Mouse (Mus musculus): ENCODE results near the gene Hbb-bh1. TPM values are rescaled to one million over a fixed set of nuclear protein-coding genes. Genes with fewer than 3 reads are reported as not detected.
"Not testable (repeated sequence)": the region's sequence is repeated elsewhere in the genome, so short reads cannot be mapped to it uniquely, and the experiment has no call there.

The Hbb-bh1 gene
- total RNA-seq, 2 experiments from 2014 or later, result not detected

- not testable (repeated sequence) for DNase-seq (ENCODE audit: low spot score in 2 of 2)
These were observed 29.8 kb downstream of the Hbb-bh1 start for GRCm38 (mm10) chr7:103813152-103813551.

DNA sequence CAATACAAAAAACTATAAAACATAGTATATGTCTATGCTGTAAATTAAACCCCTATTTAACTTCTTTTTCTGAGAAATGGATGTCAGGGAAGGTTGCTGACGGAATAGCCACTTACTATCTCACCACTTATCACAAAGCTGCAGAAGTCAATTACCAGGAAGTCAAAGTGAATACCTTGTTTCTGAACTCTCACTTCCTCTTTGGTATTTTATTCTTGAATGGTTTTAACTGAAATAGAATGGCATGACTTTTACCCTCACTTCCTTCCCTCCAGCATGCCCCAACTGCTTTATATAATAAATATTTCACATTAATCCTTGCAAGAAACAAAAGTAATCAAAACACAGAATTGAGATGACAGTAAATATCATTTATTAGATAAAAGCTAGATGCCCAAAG lies 30.8 kb downstream of the Hbb-bh1 start:
- DNase-seq (ENCODE audit: low spot score in 2 of 2), result no peak

- no peak for DNase-seq (ENCODE audit: low spot score in 2 of 2)
These were observed 31.6 kb downstream of the Hbb-bh1 start for GRCm38 (mm10) chr7:103811223-103811845.

DNA sequence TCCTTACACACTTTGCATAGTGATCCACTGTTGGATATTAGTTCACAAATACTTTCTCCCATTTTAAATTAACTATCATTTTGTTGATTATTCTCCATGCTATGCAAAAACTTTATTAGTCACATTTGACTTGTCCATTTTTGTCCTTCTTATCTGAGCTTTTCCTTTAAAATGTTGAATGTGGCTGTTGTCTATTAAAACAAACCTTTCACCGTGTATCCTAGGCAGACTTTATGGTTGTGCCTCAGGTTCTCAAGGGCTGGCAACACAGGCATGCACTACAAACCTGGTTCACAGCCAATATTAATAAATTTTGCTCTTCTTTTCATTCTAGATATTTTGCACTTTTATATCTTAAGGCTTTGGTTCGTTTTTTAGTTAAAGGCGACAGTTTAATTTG lies 32.2 kb downstream of the Hbb-bh1 start:
- DNase-seq (ENCODE audit: low spot score in 2 of 2), result no peak

- no peak for DNase-seq (ENCODE audit: low spot score in 2 of 2)
These were observed 32.7 kb downstream of the Hbb-bh1 start for GRCm38 (mm10) chr7:103810296-103810695.

DNA sequence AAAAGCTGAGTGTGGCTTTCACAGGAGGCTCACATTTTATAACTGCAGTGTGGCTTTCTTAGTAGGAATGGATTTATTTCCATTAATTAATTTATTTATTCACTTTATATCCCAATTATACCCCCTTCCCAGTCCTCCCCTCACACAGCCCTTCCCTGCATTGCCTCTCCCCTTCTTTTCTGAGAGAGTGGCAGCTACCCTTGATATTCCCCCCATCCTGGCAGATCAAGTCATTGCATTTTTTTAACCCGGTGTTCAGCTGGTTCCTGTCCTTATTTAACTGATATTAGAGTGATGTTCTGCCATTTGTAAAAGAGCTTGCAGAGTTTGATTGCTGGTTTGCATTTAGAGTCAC lies 33.2 kb downstream of the Hbb-bh1 start:
- no peak for DNase-seq (ENCODE audit: low spot score in 2 of 2)

DNA sequence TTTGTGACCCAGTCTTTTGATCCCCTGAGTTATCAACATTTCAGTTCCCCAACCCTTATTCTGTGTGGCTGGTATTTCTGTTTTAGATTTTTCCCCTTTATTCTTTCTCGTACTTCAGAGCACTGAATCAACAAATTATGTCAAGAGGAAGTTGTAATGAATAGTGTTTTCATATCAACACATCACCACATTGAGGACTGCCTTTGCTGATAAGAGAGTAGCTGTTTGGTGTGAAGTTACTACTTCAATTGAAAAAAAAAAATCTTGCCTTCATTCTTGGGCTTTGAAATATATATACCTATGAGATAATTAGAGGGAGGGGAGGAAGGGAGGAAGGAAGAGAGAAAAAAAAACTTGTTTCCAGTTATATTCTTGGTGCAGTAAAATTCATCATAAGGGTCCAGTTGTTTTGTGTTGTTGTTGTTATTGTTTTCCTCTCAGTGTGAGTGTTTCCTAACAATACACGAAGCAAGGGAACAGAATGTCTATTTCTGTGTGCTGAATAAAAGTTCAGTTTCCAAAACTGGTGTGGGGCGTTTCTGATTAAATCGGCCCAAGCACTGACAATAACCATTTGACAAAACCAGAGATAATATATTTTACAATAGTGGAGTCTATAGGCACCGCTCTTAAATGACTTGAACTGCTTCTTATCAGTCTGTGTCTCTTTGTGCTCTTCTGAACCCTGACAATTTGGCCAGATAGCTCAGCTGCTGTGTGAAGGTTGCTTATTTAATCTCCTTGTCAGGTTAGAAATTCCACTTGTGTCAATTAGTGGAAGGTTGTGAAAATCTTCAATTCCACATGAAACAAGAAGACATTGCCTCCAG lies 33.8 kb downstream of the Hbb-bh1 start:
- no peak for DNase-seq (ENCODE audit: low spot score in 2 of 2)

DNA sequence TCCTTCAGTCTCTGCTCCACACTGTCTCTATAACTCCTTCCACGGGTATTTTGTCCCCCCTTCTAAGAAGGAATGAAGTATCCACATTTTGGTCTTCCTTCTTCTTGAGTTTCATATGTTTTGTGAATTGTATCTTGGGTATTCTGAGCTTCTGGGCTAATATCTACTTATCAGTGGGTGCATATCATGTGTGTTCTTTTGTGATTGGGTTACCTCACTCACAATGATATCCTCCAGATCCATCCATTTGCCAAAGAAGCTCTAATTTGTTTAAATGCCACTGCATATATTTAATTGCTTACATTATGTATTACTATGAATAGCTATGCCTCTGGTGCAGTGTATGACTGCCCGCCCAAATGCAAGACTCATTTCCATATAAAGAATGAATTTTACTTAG lies 34.8 kb downstream of the Hbb-bh1 start:
- not testable (repeated sequence) for DNase-seq (ENCODE audit: low spot score in 2 of 2)

DNA sequence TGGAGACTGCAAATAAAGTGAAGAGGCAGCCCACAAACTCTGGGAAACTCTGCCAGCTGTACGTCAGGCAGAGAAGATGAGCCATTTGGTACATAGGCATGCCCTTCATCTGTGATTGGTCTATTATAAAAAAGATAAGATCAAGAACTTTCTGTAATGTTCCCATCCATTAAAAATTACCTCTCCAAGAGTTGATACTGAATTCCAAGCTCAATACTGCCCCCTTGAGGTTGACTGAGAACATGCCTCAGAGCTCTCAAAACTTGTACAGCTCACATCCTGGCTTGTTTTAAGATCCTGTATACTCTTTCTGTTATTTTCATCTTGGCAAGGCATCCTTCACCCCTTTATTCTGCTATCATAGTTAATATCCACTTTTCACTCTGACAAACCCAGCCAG lies 36.1 kb downstream of the Hbb-bh1 start:
- peak; percentile 4 to 20 for DNase-seq (ENCODE audit: low spot score in 2 of 2)

DNA sequence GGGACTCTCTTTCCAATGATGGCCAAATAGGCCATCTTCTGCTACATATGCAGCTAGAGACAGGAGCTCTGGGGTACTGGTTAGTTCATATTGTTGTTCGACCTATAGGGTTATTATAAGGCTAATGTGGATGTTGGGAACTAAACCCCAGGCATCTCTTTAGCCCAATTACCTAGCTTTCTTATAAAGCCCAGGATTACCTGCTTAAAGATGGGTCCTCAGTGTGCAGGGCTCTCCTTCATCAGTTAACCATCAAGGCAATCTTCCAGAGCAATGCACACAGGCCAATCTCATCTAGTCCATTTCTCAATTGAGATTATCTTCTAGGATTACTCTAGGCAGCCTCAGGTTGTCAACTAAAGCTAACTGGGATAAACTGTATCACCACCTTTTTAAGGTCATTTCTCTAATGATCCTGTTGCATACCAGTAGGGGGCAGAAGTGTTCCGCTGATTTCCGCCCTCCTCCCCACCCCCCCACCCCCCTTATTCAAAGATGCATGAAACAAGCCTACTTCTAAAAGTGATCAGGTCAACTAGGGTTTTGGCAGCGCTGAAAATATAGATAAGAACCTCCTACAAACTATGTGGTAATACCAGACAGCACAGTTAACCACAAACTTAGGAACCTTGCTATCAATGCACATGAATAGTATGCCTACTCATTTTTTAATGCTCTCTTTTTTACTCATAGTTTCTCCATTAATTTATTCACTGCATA lies 50.1 kb downstream of the Hbb-bh1 start:
- no peak for DNase-seq (ENCODE audit: low spot score in 2 of 2)

- no peak for DNase-seq (ENCODE audit: low spot score in 2 of 2)
These were observed 51.2 kb downstream of the Hbb-bh1 start, which contains the start of gene Olfr67 for GRCm38 (mm10) chr7:103791721-103792120. Gene Olfr67 (minus strand): TSS chr7:103791821.

Other genes with a start within 250 kb of the Hbb-bh1 start
- gene Olfr619, start 242.6 kb downstream of the Hbb-bh1 start, total RNA-seq (2021), result not detected
- gene Olfr620, start 230.6 kb downstream of the Hbb-bh1 start, total RNA-seq (2021), result not detected
- gene Olfr622, start 200.5 kb downstream of the Hbb-bh1 start, total RNA-seq (2021), result not detected
- not detected for gene Olfr623, start 179.5 kb downstream of the Hbb-bh1 start, total RNA-seq (2021)
- under 1 TPM in 1 of 2 experiments, not detected in 1; 0.21 TPM for gene Olfr624, start 172.0 kb downstream of the Hbb-bh1 start, total RNA-seq (2021)
- not detected for gene Olfr625-ps1, start 160.4 kb downstream of the Hbb-bh1 start, total RNA-seq (2021)
- gene Olfr243, start 128.5 kb downstream of the Hbb-bh1 start, total RNA-seq (2021), result not detected
- gene Olfr628, start 112.8 kb downstream of the Hbb-bh1 start, total RNA-seq (2021), result not detected
- not detected for gene Olfr629, start 98.2 kb downstream of the Hbb-bh1 start, total RNA-seq (2021)
- not detected for gene Olfr630, start 85.8 kb downstream of the Hbb-bh1 start, total RNA-seq (2021)
- gene Olfr69, start 71.6 kb downstream of the Hbb-bh1 start, total RNA-seq (2021), result not detected
- not detected for gene Olfr68, start 63.5 kb downstream of the Hbb-bh1 start, total RNA-seq (2021)
- not detected for gene Olfr67, start 51.3 kb downstream of the Hbb-bh1 start, total RNA-seq (2021)
- 10 to 100 TPM; 83.8 to 97.7 TPM for gene Hbb-bt, start 29.2 kb downstream of the Hbb-bh1 start, total RNA-seq (2021)
- 100 to 1,000 TPM; 744 to 802 TPM for gene Hbb-bs, start 15.1 kb downstream of the Hbb-bh1 start, total RNA-seq (2021)
- not detected for gene Hbb-bh2, start 2.6 kb downstream of the Hbb-bh1 start, total RNA-seq (2021)
- not detected for gene Hbb-y, start 10.1 kb upstream of the Hbb-bh1 start, total RNA-seq (2021)
- not detected for gene Olfr66, start 43.1 kb upstream of the Hbb-bh1 start, total RNA-seq (2021)
- gene Olfr64, start 51.3 kb upstream of the Hbb-bh1 start, total RNA-seq (2021), result not detected
- gene Olfr65, start 60.3 kb upstream of the Hbb-bh1 start, total RNA-seq (2021), result not detected
- not detected for gene Olfr631, start 85.7 kb upstream of the Hbb-bh1 start, total RNA-seq (2021)
- gene Olfr632, start 91.2 kb upstream of the Hbb-bh1 start, total RNA-seq (2021), result not detected
- not detected for gene Olfr633, start 101.3 kb upstream of the Hbb-bh1 start, total RNA-seq (2021)
- under 1 TPM; 0.11 TPM for gene Olfr635, start 128.0 kb upstream of the Hbb-bh1 start, total RNA-seq (2021)
- not detected for gene Olfr638, start 155.6 kb upstream of the Hbb-bh1 start, total RNA-seq (2021)
- under 1 TPM; 0.09 to 0.16 TPM for gene Olfr639, start 174.1 kb upstream of the Hbb-bh1 start, total RNA-seq (2021)
- gene Olfr640, start 182.4 kb upstream of the Hbb-bh1 start, total RNA-seq (2021), result not detected
- gene Olfr641, start 192.3 kb upstream of the Hbb-bh1 start, total RNA-seq (2021), result not detected
- gene Olfr642, start 209.5 kb upstream of the Hbb-bh1 start, total RNA-seq (2021), result not detected
- not detected for gene 4930516K23Rik, start 218.3 kb upstream of the Hbb-bh1 start, total RNA-seq (2021)
- gene Olfr644, start 228.7 kb upstream of the Hbb-bh1 start, total RNA-seq (2021), result not detected
- gene Olfr645, start 242.3 kb upstream of the Hbb-bh1 start, total RNA-seq (2021), result not detected

All from layer of hippocampus, postnatal 10 days (tissue).